Mouse (Mus musculus): ENCODE data around the gene Dmrtc1c1. TPM values are rescaled to one million over a fixed set of nuclear protein-coding genes. Genes with fewer than 3 reads are reported as not detected.
"Not testable (repeated sequence)": the region's sequence is repeated elsewhere in the genome, so short reads cannot be mapped to it uniquely, and the experiment has no call there.

The Dmrtc1c1 gene
- polyA plus RNA-seq (2012; rRNA removed), result 0.59 and 1.1 TPM in 2 replicates

GRCm38 (mm10) chrX:102802663-102803062 is at the start of gene Dmrtc1c1:
Gene Dmrtc1c1, plus strand, starts transcription at chrX:102802963.
- H3K36me3 ChIP-seq (ENCODE audit: control insufficient read depth, insufficient read depth, low read length); H3K4me3 ChIP-seq (ENCODE audit: control insufficient read depth, low read depth, low read length); H3K27me3 ChIP-seq (ENCODE audit: control insufficient read depth, insufficient read depth, low read length); H3K4me1 ChIP-seq (ENCODE audit: control insufficient read depth, insufficient read depth, low read length); H3K27ac ChIP-seq (ENCODE audit: control insufficient read depth, insufficient read depth, low read depth, low read length): not testable (repeated sequence)

- no peak for TF ChIP-seq CTCF (IDR thresholded peaks at IDR 0.05; ENCODE audit: control insufficient read depth, insufficient read depth, insufficient replicate concordance, low read depth, low read length)
- TF ChIP-seq POLR2A (IDR thresholded peaks at IDR 0.05; ENCODE audit: control insufficient read depth, low read depth, low read length), result no peak
- no peaks in the 10 kb centered on the region for H3K4me1 ChIP-seq (ENCODE audit: control insufficient read depth, insufficient read depth, low read length)
- no peak overlapping the region for H3K4me3 ChIP-seq (ENCODE audit: control insufficient read depth, low read depth, low read length)
- H3K27me3 ChIP-seq (ENCODE audit: control insufficient read depth, insufficient read depth, low read length), result no peaks in the 10 kb centered on the region
- no peaks in the 10 kb centered on the region for H3K36me3 ChIP-seq (ENCODE audit: control insufficient read depth, insufficient read depth, low read length)
- no peak overlapping the region for H3K27ac ChIP-seq (ENCODE audit: control insufficient read depth, insufficient read depth, low read depth, low read length)
Observed at GRCm38 (mm10) chrX:102765878-102766277, 36.9 kb upstream of the Dmrtc1c1 start.

- no peaks in the 10 kb centered on the region for H3K36me3 ChIP-seq (ENCODE audit: control insufficient read depth, insufficient read depth, low read length)
- TF ChIP-seq POLR2A (IDR thresholded peaks at IDR 0.05; ENCODE audit: control insufficient read depth, low read depth, low read length) (no peak), CTCF (IDR thresholded peaks at IDR 0.05; ENCODE audit: control insufficient read depth, insufficient read depth, insufficient replicate concordance, low read depth, low read length) (no peak)
- no peak overlapping the region for H3K4me3 ChIP-seq (ENCODE audit: control insufficient read depth, low read depth, low read length)
- no peaks in the 10 kb centered on the region for H3K27me3 ChIP-seq (ENCODE audit: control insufficient read depth, insufficient read depth, low read length)
- H3K4me1 ChIP-seq (ENCODE audit: control insufficient read depth, insufficient read depth, low read length), result no peaks in the 10 kb centered on the region
- H3K27ac ChIP-seq (ENCODE audit: control insufficient read depth, insufficient read depth, low read depth, low read length), result no peak overlapping the region
Observed at GRCm38 (mm10) chrX:102812311-102812710, 9.5 kb downstream of the Dmrtc1c1 start.

- H3K36me3 ChIP-seq (ENCODE audit: control insufficient read depth, insufficient read depth, low read length); H3K4me3 ChIP-seq (ENCODE audit: control insufficient read depth, low read depth, low read length); H3K27ac ChIP-seq (ENCODE audit: control insufficient read depth, insufficient read depth, low read depth, low read length); H3K27me3 ChIP-seq (ENCODE audit: control insufficient read depth, insufficient read depth, low read length); H3K4me1 ChIP-seq (ENCODE audit: control insufficient read depth, insufficient read depth, low read length): not testable (repeated sequence)
Observed at GRCm38 (mm10) chrX:102854516-102854915, 51.8 kb downstream of the Dmrtc1c1 start, which contains the start of gene Dmrtc1c2. Gene Dmrtc1c2, minus strand, starts transcription at chrX:102854616.

Other genes with a start within 250 kb of the Dmrtc1c1 start
- 2.5 and 3.4 TPM in 2 replicates for gene Phka1, start 158.7 kb upstream of the Dmrtc1c1 start, polyA plus RNA-seq (2012; rRNA removed)
- gene Gm3880, start 116.0 kb upstream of the Dmrtc1c1 start, polyA plus RNA-seq (2012; rRNA removed), result 15.7 and 17.7 TPM in 2 replicates
- 29.4 and 35.1 TPM in 2 replicates for gene Gm9112, start 95.3 kb upstream of the Dmrtc1c1 start, polyA plus RNA-seq (2012; rRNA removed)
- 8.2 and 12.1 TPM in 2 replicates for gene Dmrtc1b, start 95.1 kb upstream of the Dmrtc1c1 start, polyA plus RNA-seq (2012; rRNA removed)
- gene Dmrtc1c2, start 51.7 kb downstream of the Dmrtc1c1 start, polyA plus RNA-seq (2012; rRNA removed), result 5.1 and 6.0 TPM in 2 replicates
- 4.0 and 6.4 TPM in 2 replicates for gene 1700031F05Rik, start 65.0 kb downstream of the Dmrtc1c1 start, polyA plus RNA-seq (2012; rRNA removed)
- 29.7 and 37.5 TPM in 2 replicates for gene Dmrtc1a, start 105.7 kb downstream of the Dmrtc1c1 start, polyA plus RNA-seq (2012; rRNA removed)
- gene 1700011M02Rik, start 105.9 kb downstream of the Dmrtc1c1 start, polyA plus RNA-seq (2012; rRNA removed), result 36.1 and 45.2 TPM in 2 replicates
- gene 1700018G05Rik, start 125.4 kb downstream of the Dmrtc1c1 start, polyA plus RNA-seq (2012; rRNA removed), result 82.7 and 106 TPM in 2 replicates

All from testis, adult 2 months (tissue).